Mouse (Mus musculus) limb, embryonic 13.5 days (tissue): ENCODE measurements around the gene Rad23a. TPM values are rescaled to one million over a fixed set of nuclear protein-coding genes. Genes with fewer than 3 reads are reported as not detected.
"Not testable (repeated sequence)": the region's sequence is repeated elsewhere in the genome, so short reads cannot be mapped to it uniquely, and the experiment has no call there.

ENCODE experiments used
- ATAC-seq: fragments of 200-750 bp; cut with Nextera tagmentation; 2 replicates; pipeline ENCODE4 v1.8.0; 2017; ENCODE audit warnings: low read depth, moderate number of reproducible peaks, moderate TSS enrichment; ENCODE audit not compliant: low FRiP score
- H3K27ac ChIP-seq: fragments of 300-500 bp; sonication (generic); 2 replicates; pipeline ENCODE4 v1.5.1; 2015; ENCODE audit warnings: inconsistent platforms, mild to moderate bottlenecking, moderate library complexity
- H3K27me3 ChIP-seq: fragments of 300-500 bp; sonication (generic); 2 replicates; pipeline ENCODE4 v1.6.1; 2015; ENCODE audit warnings: mild to moderate bottlenecking, inconsistent platforms
- H3K36me3 ChIP-seq: fragments of 300-500 bp; sonication (generic); 2 replicates; pipeline ENCODE4 v1.6.1; 2015; ENCODE audit warnings: inconsistent platforms, mild to moderate bottlenecking, moderate library complexity
- H3K4me1 ChIP-seq: fragments of 300-500 bp; sonication (generic); 2 replicates; pipeline ENCODE4 v1.6.1; 2015; ENCODE audit warnings: inconsistent platforms
- H3K4me2 ChIP-seq: fragments of 300-500 bp; sonication (generic); replicated peaks from 2 replicates; pipeline ENCODE4 v1.6.1; 2015; ENCODE audit warnings: inconsistent platforms, mild to moderate bottlenecking, moderate library complexity
- H3K4me3 ChIP-seq: fragments of 300-500 bp; sonication (generic); 2 replicates; pipeline ENCODE4 v1.5.1; 2015; ENCODE audit warnings: moderate library complexity, mild to moderate bottlenecking, inconsistent platforms
- H3K9ac ChIP-seq: fragments of 300-500 bp; sonication (generic); 2 replicates; pipeline ENCODE4 v1.6.1; 2015; ENCODE audit warnings: mild to moderate bottlenecking, inconsistent platforms
- H3K9me3 ChIP-seq: fragments of 300-500 bp; sonication (generic); 2 replicates; pipeline ENCODE4 v1.6.1; 2016; ENCODE audit warnings: inconsistent platforms
- WGBS: fragments of 180-500 bp; shearing (Covaris S2); methylation state at CpG from one replicate; pipeline ENCODE4 v1.1.7; 2015; 5-methylcytosine and 5-hydroxymethylcytosine counted together
- polyA plus RNA-seq: library from polyadenylated mRNA; unstranded; fragments of >200 nt; fragmentation: Nextera tagmentation; extraction: Ambion mirVana; gene quantifications from 2 replicates; pipeline ENCODE4 v1.2.1, GENCODE M21; 2015

The Rad23a gene
- polyA plus RNA-seq, 1 experiment from 2014 or later = 106 TPM

- Histone ChIP-seq H3K9me3 (no peaks in the 10 kb centered on the region), H3K9ac (peak overlapping the region; percentile 13; the same call in 1 of the 2 replicates), H3K4me1 (peaks cover 73% of the 10 kb centered on the region), H3K4me3 (peak overlapping the region; percentile 1; the same call in 1 of the 2 replicates), H3K36me3 (peaks cover 81% of the 10 kb centered on the region), H3K27me3 (no peaks in the 10 kb centered on the region), H3K4me2 (peak overlapping the region; percentile 16), H3K27ac (peak overlapping the region; percentile 77)
- 75% methylated on average over 15 of the region's 15 CpGs for WGBS
- no peak for ATAC-seq
Observed at GRCm38 (mm10) chr8:84837912-84838470, 2.5 kb downstream of the Rad23a start.

GRCm38 (mm10) chr8:84837149-84837911 lies 3.1 kb downstream of the Rad23a start:
- Histone ChIP-seq H3K4me2 (peak overlapping the region; percentile 32; the same call in 1 of the 2 replicates), H3K9me3 (no peaks in the 10 kb centered on the region), H3K4me3 (no peak overlapping the region), H3K36me3 (peaks cover 74% of the 10 kb centered on the region), H3K27me3 (no peaks in the 10 kb centered on the region), H3K27ac (peak overlapping the region; percentile 77), H3K4me1 (peaks cover 69% of the 10 kb centered on the region), H3K9ac (peak overlapping the region; percentile 13; the same call in 1 of the 2 replicates)
- 28% methylated on average over 8 of the region's 8 CpGs for WGBS
- peak; percentile 33; the same call in 1 of the 2 replicates for ATAC-seq

- no peaks in the 10 kb centered on the region for H3K27me3 ChIP-seq
- no peak for ATAC-seq
- 78% methylated on average over 10 of the region's 10 CpGs for WGBS
- H3K9me3 ChIP-seq = no peaks in the 10 kb centered on the region
- H3K9ac ChIP-seq = no peak overlapping the region
- H3K4me2 ChIP-seq = no peak overlapping the region
- no peak overlapping the region for H3K4me3 ChIP-seq
- peaks cover 61% of the 10 kb centered on the region for H3K36me3 ChIP-seq
- H3K27ac ChIP-seq = no peak overlapping the region
- peaks cover 65% of the 10 kb centered on the region for H3K4me1 ChIP-seq
Observed at GRCm38 (mm10) chr8:84834866-84835855, 5.3 kb downstream of the Rad23a start.

GRCm38 (mm10) chr8:84834002-84834865 lies 6.2 kb downstream of the Rad23a start:
- H3K9me3 ChIP-seq = no peaks in the 10 kb centered on the region
- 0 out of 2 replicates have a peak overlapping the region, but pooled peaks have one; percentile 1 for H3K27ac ChIP-seq
- no peak overlapping the region for H3K9ac ChIP-seq
- peaks cover 58% of the 10 kb centered on the region for H3K4me1 ChIP-seq
- H3K36me3 ChIP-seq = peaks cover 60% of the 10 kb centered on the region
- 87% methylated on average over 19 of the region's 19 CpGs for WGBS
- H3K4me2 ChIP-seq = no peak overlapping the region
- H3K4me3 ChIP-seq = no peak overlapping the region
- ATAC-seq = no peak
- H3K27me3 ChIP-seq = no peaks in the 10 kb centered on the region

GRCm38 (mm10) chr8:84832759-84833742 lies 7.4 kb downstream of the Rad23a start:
- 57% methylated on average over 10 of the region's 10 CpGs for WGBS

GRCm38 (mm10) chr8:84832034-84832717 lies 8.3 kb downstream of the Rad23a start:
- Histone ChIP-seq H3K27ac (peak overlapping the region; percentile 96), H3K36me3 (peaks cover 40% of the 10 kb centered on the region), H3K4me3 (peak overlapping the region; percentile 93), H3K9me3 (no peaks in the 10 kb centered on the region), H3K27me3 (no peaks in the 10 kb centered on the region), H3K4me1 (peaks cover 40% of the 10 kb centered on the region), H3K9ac (peak overlapping the region; percentile 98), H3K4me2 (peak overlapping the region; percentile 63)
- 1% methylated on average over 59 of the region's 59 CpGs for WGBS
- ATAC-seq = peak; percentile 78

More at GRCm38 (mm10) chr8:84832759-84833742, 7.4 kb downstream of the Rad23a start:
- H3K4me3 ChIP-seq = peak overlapping the region; percentile 93
- no peaks in the 10 kb centered on the region for H3K9me3 ChIP-seq
- ATAC-seq = no peak
- peak overlapping the region; percentile 63 for H3K4me2 ChIP-seq
- peaks cover 49% of the 10 kb centered on the region for H3K36me3 ChIP-seq
- H3K4me1 ChIP-seq = peaks cover 48% of the 10 kb centered on the region
- H3K9ac ChIP-seq = peak overlapping the region; percentile 98
- H3K27me3 ChIP-seq = no peaks in the 10 kb centered on the region
- peak overlapping the region; percentile 96 for H3K27ac ChIP-seq

GRCm38 (mm10) chr8:84831490-84831889 lies 9.0 kb downstream of the Rad23a start, which contains the start of gene Gadd45gip1:
Gene Gadd45gip1, plus strand, starts transcription at chr8:84831522.
- peaks cover 33% of the 10 kb centered on the region for H3K36me3 ChIP-seq
- peak within 1 kb of the TSS; percentile 93 for H3K4me3 ChIP-seq
- ATAC-seq = no peak
- no peaks in the 10 kb centered on the region for H3K27me3 ChIP-seq
- peak within 1 kb of the TSS; percentile 96 for H3K27ac ChIP-seq
- no peaks in the 10 kb centered on the region for H3K9me3 ChIP-seq
- peak within 1 kb of the TSS; percentile 98 for H3K9ac ChIP-seq
- H3K4me1 ChIP-seq = peaks cover 33% of the 10 kb centered on the region
- H3K4me2 ChIP-seq = peak within 1 kb of the TSS; percentile 63
- WGBS = 76% methylated on average over 11 of the region's 11 CpGs

- 86% methylated on average over 2 of the region's 2 CpGs for WGBS
Observed at GRCm38 (mm10) chr8:84826518-84826917, 13.9 kb downstream of the Rad23a start.

GRCm38 (mm10) chr8:84825636-84826035 lies 14.8 kb downstream of the Rad23a start:
- H3K4me2 ChIP-seq = no peak overlapping the region
- peaks cover 4% of the 10 kb centered on the region; the same call in 1 of the 2 replicates for H3K4me1 ChIP-seq
- no peak overlapping the region for H3K9ac ChIP-seq
- H3K4me3 ChIP-seq = no peak overlapping the region
- no peaks in the 10 kb centered on the region for H3K36me3 ChIP-seq
- 52% methylated on average over 4 of the region's 4 CpGs for whole genome bisulfite sequencing
- no peak for ATAC-seq
- H3K27ac ChIP-seq = no peak overlapping the region
- no peaks in the 10 kb centered on the region for H3K9me3 ChIP-seq
- no peaks in the 10 kb centered on the region for H3K27me3 ChIP-seq

More at GRCm38 (mm10) chr8:84826518-84826917, 13.9 kb downstream of the Rad23a start:
- not testable (repeated sequence) for H3K9me3 ChIP-seq, H3K4me2 ChIP-seq, H3K36me3 ChIP-seq, H3K4me1 ChIP-seq, H3K27me3 ChIP-seq, H3K9ac ChIP-seq, ATAC-seq, H3K27ac ChIP-seq, H3K4me3 ChIP-seq
